Mouse (Mus musculus) stomach, postnatal 0 days (tissue): ENCODE measurements around the gene Iffo1. TPM values are rescaled to one million over a fixed set of nuclear protein-coding genes. Genes with fewer than 3 reads are reported as not detected.
A peak's percentile ranks its signal among the peaks of the same experiment; 100 is the strongest.

Experiments
- ATAC-seq: fragments of 200-750 bp; cut with Nextera tagmentation; 2 replicates; pipeline ENCODE4 v1.8.0; 2017; ENCODE audit not compliant: low FRiP score, low TSS enrichment
- DNase-seq: peaks from one replicate; pipeline ENCODE4 v3.0.0-alpha.2; 2016; ENCODE audit warnings: low spot score
- H3K27ac ChIP-seq: fragments of 300-500 bp; sonication (generic); replicated peaks from 2 replicates; pipeline ENCODE4 v1.5.1; 2014; ENCODE audit warnings: mild to moderate bottlenecking, control low read depth
- H3K27me3 ChIP-seq: fragments of 300-500 bp; sonication (generic); 2 replicates; pipeline ENCODE4 v1.6.1; 2014; ENCODE audit warnings: low read length; ENCODE audit not compliant: control insufficient read depth, insufficient read depth
- H3K36me3 ChIP-seq: fragments of 300-500 bp; sonication (generic); 2 replicates; pipeline ENCODE4 v1.6.1; 2014; ENCODE audit warnings: low read length, mixed read lengths; ENCODE audit not compliant: control insufficient read depth, insufficient read depth
- H3K4me1 ChIP-seq: fragments of 300-500 bp; sonication (generic); replicated peaks from 2 replicates; pipeline ENCODE4 v1.6.1; 2014; ENCODE audit warnings: antibody characterized with exemption; ENCODE audit not compliant: control insufficient read depth, insufficient read depth
- H3K4me2 ChIP-seq: fragments of 300-500 bp; sonication (generic); replicated peaks from 2 replicates; pipeline ENCODE4 v1.6.1; 2014; ENCODE audit warnings: low read depth, mild to moderate bottlenecking, control low read depth, moderate library complexity
- H3K4me3 ChIP-seq: fragments of 300-500 bp; sonication (generic); 2 replicates; pipeline ENCODE4 v1.5.1; 2014; ENCODE audit warnings: low read depth, low read length, control low read depth
- H3K9ac ChIP-seq: fragments of 300-500 bp; sonication (generic); 2 replicates; pipeline ENCODE4 v1.6.1; 2014; ENCODE audit warnings: mild to moderate bottlenecking, low read length, control low read depth, mixed read lengths
- H3K9me3 ChIP-seq: fragments of 300-500 bp; sonication (generic); 2 replicates; pipeline ENCODE4 v1.6.1; 2016; ENCODE audit warnings: low read length; ENCODE audit not compliant: control insufficient read depth
- CTCF ChIP-seq: IDR thresholded peaks from 2 replicates; pipeline ENCODE4 v1.5.1; 2016; ENCODE audit warnings: antibody characterized with exemption, low read depth, mild to moderate bottlenecking, moderate library complexity
- EP300 ChIP-seq: optimal IDR thresholded peaks from 2 replicates; pipeline ENCODE3; 2016; ENCODE audit warnings: antibody characterized with exemption
- WGBS: fragments of 180-500 bp; shearing (Covaris S2); extraction: QIAGEN DNeasy Blood & Tissue Kit; methylation state at CpG from one replicate; pipeline ENCODE4 v1.1.7; 2014; 5-methylcytosine and 5-hydroxymethylcytosine counted together
- polyA plus RNA-seq: library from polyadenylated mRNA; unstranded; fragments of >200 nt; fragmentation: Nextera tagmentation; extraction: Ambion mirVana; gene quantifications from 2 replicates; pipeline ENCODE4 v1.2.1, GENCODE M21; 2015

Gene Iffo1
- polyA plus RNA-seq, 1 experiment from 2014 or later: 4.4 TPM

DNA sequence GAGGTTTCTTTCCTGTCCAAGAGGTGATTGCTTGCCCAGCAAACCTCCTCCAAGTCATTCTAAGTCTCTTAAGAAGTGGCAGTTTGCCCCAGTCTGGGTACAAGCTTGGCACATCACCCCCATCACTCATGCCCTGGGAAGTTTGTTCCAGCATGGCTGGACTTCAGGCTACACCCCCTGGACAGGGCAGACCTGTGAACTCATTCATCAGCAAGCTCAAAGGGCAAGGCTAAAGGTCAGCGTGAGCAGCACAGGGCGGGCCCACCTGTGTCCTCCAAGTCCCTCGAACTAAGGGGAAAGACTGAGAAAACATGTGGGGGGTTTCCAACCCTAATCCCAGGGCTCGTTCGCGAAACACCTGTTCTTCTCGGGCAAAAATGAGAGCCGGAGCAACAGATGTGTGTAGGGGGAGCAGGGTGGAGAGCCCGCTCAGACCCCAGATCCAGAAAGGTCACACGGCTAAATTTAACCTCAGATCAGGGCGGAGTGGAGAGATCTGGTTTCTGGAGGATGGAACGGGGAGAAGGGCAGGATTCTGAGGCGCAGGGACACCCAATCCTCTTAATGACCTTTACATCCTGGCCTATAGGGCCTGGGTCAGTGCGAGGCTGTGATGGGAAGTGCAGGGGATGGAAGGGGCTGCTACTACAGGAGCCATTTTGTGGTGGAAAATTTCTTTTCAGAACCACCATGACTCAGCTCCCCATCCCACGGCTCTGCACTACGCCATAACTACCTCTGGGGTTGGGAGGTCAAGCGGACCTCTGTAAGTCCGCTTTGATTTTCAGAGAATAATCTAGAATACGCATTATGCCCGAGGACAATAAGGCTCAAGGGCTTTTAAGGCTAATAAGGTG lies 19.0 kb downstream of the Iffo1 start:
- WGBS: 6% methylated on average over 20 of the region's 20 CpGs
- no peak for DNase-seq
- H3K4me2 ChIP-seq: peak overlapping the region; percentile 86
- peak overlapping the region; percentile 84 for H3K4me3 ChIP-seq
- no peak for ATAC-seq
- no peak for TF ChIP-seq CTCF
- no peak for TF ChIP-seq EP300
- H3K9ac ChIP-seq: peak overlapping the region; percentile 84
- peaks cover 10% of the 10 kb centered on the region for H3K4me1 ChIP-seq
- H3K9me3 ChIP-seq: no peaks in the 10 kb centered on the region
- H3K27ac ChIP-seq: peak overlapping the region; percentile 97
- no peaks in the 10 kb centered on the region for H3K27me3 ChIP-seq
- H3K36me3 ChIP-seq: peaks cover 1% of the 10 kb centered on the region

- H3K9ac ChIP-seq: peak overlapping the region; percentile 84
- WGBS: 0% methylated on average over 34 of the region's 39 CpGs
- no peaks in the 10 kb centered on the region for H3K9me3 ChIP-seq
- no peak for TF ChIP-seq EP300
- no peak for TF ChIP-seq CTCF
- no peaks in the 10 kb centered on the region for H3K27me3 ChIP-seq
- H3K4me1 ChIP-seq: peaks cover 10% of the 10 kb centered on the region
- peak; percentile 69 for DNase-seq
- H3K27ac ChIP-seq: peak overlapping the region; percentile 97
- ATAC-seq: peak; percentile 21
- peak overlapping the region; percentile 86 for H3K4me2 ChIP-seq
- H3K4me3 ChIP-seq: peak overlapping the region; percentile 84
- peaks cover 3% of the 10 kb centered on the region for H3K36me3 ChIP-seq
These were observed 19.8 kb downstream of the Iffo1 start for GRCm38 (mm10) chr6:125164672-125165327.

- H3K36me3 ChIP-seq: peaks cover 5% of the 10 kb centered on the region
These were observed 20.4 kb downstream of the Iffo1 start for GRCm38 (mm10) chr6:125165328-125165891.

GRCm38 (mm10) chr6:125166051-125166751 lies 21.2 kb downstream of the Iffo1 start, which contains the start of gene Gapdh:
TSS of gene Gapdh (minus strand) at chr6:125166467.
- Histone ChIP-seq H3K36me3 (peaks cover 8% of the 10 kb centered on the region), H3K27me3 (no peaks in the 10 kb centered on the region), H3K27ac (peak within 1 kb of the TSS; percentile 97), H3K9me3 (no peaks in the 10 kb centered on the region), H3K4me3 (peak within 1 kb of the TSS; percentile 84), H3K4me1 (peaks cover 10% of the 10 kb centered on the region), H3K4me2 (peak within 1 kb of the TSS; percentile 86), H3K9ac (peak within 1 kb of the TSS; percentile 84)
- DNase-seq (peak; percentile 86), ATAC-seq (peak; percentile 71)
- no peak for TF ChIP-seq EP300
- no peak for TF ChIP-seq CTCF
- 1% methylated on average over 18 of the region's 18 CpGs for WGBS

More at GRCm38 (mm10) chr6:125165328-125165891, 20.4 kb downstream of the Iffo1 start:
- Histone ChIP-seq H3K27me3 (no peaks in the 10 kb centered on the region), H3K4me3 (peak overlapping the region; percentile 84), H3K4me2 (peak overlapping the region; percentile 86), H3K9me3 (no peaks in the 10 kb centered on the region), H3K9ac (peak overlapping the region; percentile 84), H3K27ac (peak overlapping the region; percentile 97), H3K4me1 (peaks cover 10% of the 10 kb centered on the region)
- TF ChIP-seq EP300 (no peak), CTCF (no peak)
- ATAC-seq (peak; percentile 90), DNase-seq (peak; percentile 98)
- WGBS: 0% methylated on average over 33 of the region's 36 CpGs

- TF ChIP-seq CTCF (no peak), EP300 (no peak)
- H3K4me2 ChIP-seq: peak overlapping the region; percentile 86
- H3K36me3 ChIP-seq: peaks cover 11% of the 10 kb centered on the region
- peak; percentile 80 for DNase-seq
- H3K4me1 ChIP-seq: peaks cover 10% of the 10 kb centered on the region
- H3K27ac ChIP-seq: peak overlapping the region; percentile 97
- H3K9me3 ChIP-seq: no peaks in the 10 kb centered on the region
- H3K9ac ChIP-seq: peak overlapping the region; percentile 66
- ATAC-seq: peak; percentile 47
- H3K27me3 ChIP-seq: no peaks in the 10 kb centered on the region
- WGBS: 18% methylated on average over 10 of the region's 10 CpGs
- H3K4me3 ChIP-seq: peak overlapping the region; percentile 84
These were observed 22.0 kb downstream of the Iffo1 start for GRCm38 (mm10) chr6:125166861-125167650.
